Mouse (Mus musculus): ENCODE measurements around the gene Fam3a. TPM values are rescaled to one million over a fixed set of nuclear protein-coding genes. Genes with fewer than 3 reads are reported as not detected.
"Not testable (repeated sequence)": the region's sequence is repeated elsewhere in the genome, so short reads cannot be mapped to it uniquely, and the experiment has no call there.

Gene Fam3a
- polyA plus RNA-seq, 1 experiment from 2014 or later, result 36.4 TPM

DNA sequence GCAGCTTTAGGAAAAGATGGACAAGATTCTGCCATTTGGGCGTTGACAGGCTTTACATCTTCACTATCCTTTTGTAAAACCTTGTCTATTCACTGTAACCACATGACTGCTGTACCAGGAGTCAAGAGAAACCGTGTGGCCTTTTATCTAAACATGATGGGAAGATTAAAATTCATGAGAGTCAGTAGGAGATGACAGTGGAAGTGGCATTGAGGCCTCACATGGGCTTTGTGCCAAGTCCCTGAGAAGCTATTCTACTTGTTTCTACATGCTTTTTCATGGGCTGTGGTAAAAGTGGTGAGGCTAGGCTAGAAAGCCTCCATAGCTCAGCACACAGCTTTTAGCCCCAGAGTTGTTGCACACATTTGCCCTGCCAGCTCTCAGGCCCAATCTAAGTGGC, 15.3 kb upstream of the Fam3a start:
- Histone ChIP-seq H3K4me1 (replicated peaks; ENCODE audit: control insufficient read depth, insufficient read depth, low read length) (no peaks in the 10 kb centered on the region), H3K9ac (replicated peaks; ENCODE audit: low read depth, low read length) (no peak overlapping the region), H3K4me3 (replicated peaks; ENCODE audit: low read length) (no peak overlapping the region), H3K9me3 (ENCODE audit: control insufficient read depth, low read length) (no peaks in the 10 kb centered on the region), H3K4me2 (ENCODE audit: low read length) (no peak overlapping the region), H3K36me3 (ENCODE audit: control insufficient read depth, insufficient read depth) (no peaks in the 10 kb centered on the region), H3K27me3 (replicated peaks; ENCODE audit: control insufficient read depth, insufficient read depth, low read length) (no peaks in the 10 kb centered on the region), H3K27ac (ENCODE audit: low read length) (no peak overlapping the region)
- ATAC-seq, result no peak
- 62% methylated on average over 2 of the region's 2 CpGs for WGBS

DNA sequence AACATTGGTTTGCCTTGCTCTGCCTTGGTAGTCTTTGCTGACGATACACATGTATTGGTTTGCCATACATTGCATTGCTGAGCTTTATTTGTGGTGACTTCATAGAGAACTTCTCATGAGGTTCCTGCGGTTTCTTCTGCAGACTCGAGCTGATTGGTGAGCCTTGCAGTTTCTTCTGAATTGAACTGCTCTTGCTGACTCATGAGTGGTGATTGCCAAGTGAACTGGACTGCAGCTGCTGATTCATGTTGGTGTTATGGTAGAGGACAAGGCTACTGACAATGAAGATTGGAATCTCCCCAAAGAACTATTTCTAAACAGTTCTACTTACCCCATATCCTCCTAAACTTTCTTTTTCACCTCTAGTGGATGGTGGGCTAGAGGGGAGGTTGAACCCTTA, 7.1 kb upstream of the Fam3a start:
- no peak overlapping the region for H3K9ac ChIP-seq (replicated peaks; ENCODE audit: low read depth, low read length)
- no peaks in the 10 kb centered on the region for H3K27me3 ChIP-seq (replicated peaks; ENCODE audit: control insufficient read depth, insufficient read depth, low read length)
- H3K4me3 ChIP-seq (replicated peaks; ENCODE audit: low read length), result no peak overlapping the region
- no peak for ATAC-seq
- H3K36me3 ChIP-seq (ENCODE audit: control insufficient read depth, insufficient read depth), result no peaks in the 10 kb centered on the region
- WGBS, result 85% methylated on average over 3 of the region's 3 CpGs
- no peaks in the 10 kb centered on the region for H3K9me3 ChIP-seq (ENCODE audit: control insufficient read depth, low read length)
- H3K4me2 ChIP-seq (ENCODE audit: low read length), result no peak overlapping the region
- no peak overlapping the region for H3K27ac ChIP-seq (ENCODE audit: low read length)
- H3K4me1 ChIP-seq (replicated peaks; ENCODE audit: control insufficient read depth, insufficient read depth, low read length), result no peaks in the 10 kb centered on the region

DNA sequence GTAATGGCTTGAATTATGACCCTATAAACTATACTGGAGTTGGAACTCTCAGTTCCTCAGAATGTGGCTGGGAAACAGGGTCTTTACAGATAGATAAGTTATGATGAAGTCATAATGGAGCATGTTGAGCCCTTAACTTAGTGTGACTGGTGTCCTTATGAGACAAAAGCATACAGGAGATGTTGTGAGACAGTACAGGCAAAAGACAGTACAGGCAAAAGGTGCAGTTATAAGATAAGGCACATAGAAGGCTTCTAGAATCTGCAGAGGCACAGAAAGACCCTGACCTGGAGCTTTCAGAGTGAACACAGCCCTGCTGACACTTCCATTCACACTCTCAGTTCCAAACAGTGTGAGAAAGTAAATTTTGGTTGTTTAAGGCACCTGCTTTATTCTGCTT, 4.9 kb downstream of the Fam3a start:
- Histone ChIP-seq H3K27ac (ENCODE audit: low read length) (no peak overlapping the region), H3K4me3 (replicated peaks; ENCODE audit: low read length) (no peak overlapping the region), H3K4me1 (replicated peaks; ENCODE audit: control insufficient read depth, insufficient read depth, low read length) (peaks cover 6% of the 10 kb centered on the region), H3K36me3 (ENCODE audit: control insufficient read depth, insufficient read depth) (no peaks in the 10 kb centered on the region), H3K27me3 (replicated peaks; ENCODE audit: control insufficient read depth, insufficient read depth, low read length) (no peaks in the 10 kb centered on the region), H3K9ac (replicated peaks; ENCODE audit: low read depth, low read length) (no peak overlapping the region), H3K4me2 (ENCODE audit: low read length) (no peak overlapping the region), H3K9me3 (ENCODE audit: control insufficient read depth, low read length) (no peaks in the 10 kb centered on the region)
- ATAC-seq, result no peak

DNA sequence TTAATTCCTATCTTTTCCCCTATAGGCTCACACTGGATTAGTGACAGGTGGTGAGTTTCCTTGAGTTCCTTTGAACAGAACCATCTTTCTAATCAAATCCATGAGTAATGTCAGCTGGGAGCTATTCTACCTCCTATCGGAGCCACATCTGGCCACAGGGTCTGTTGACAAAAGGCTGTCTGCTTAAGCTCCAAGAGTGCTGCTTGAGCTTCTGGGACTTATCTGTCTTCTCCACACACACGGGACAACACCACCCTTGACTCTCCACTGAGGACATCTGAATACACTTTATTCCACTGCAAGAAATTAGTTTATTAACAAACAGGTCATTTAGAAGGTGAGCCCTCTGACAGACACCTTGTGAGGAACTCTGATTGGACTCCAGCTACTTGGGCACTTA, 8.6 kb downstream of the Fam3a start:
- Histone ChIP-seq H3K4me3 (replicated peaks; ENCODE audit: low read length) (no peak overlapping the region), H3K4me2 (ENCODE audit: low read length) (no peak overlapping the region), H3K27ac (ENCODE audit: low read length) (no peak overlapping the region), H3K9ac (replicated peaks; ENCODE audit: low read depth, low read length) (no peak overlapping the region), H3K4me1 (replicated peaks; ENCODE audit: control insufficient read depth, insufficient read depth, low read length) (no peaks in the 10 kb centered on the region), H3K36me3 (ENCODE audit: control insufficient read depth, insufficient read depth) (no peaks in the 10 kb centered on the region), H3K27me3 (replicated peaks; ENCODE audit: control insufficient read depth, insufficient read depth, low read length) (no peaks in the 10 kb centered on the region), H3K9me3 (ENCODE audit: control insufficient read depth, low read length) (no peaks in the 10 kb centered on the region)
- no peak for ATAC-seq
- WGBS, result 89% methylated on average over 2 of the region's 2 CpGs

DNA sequence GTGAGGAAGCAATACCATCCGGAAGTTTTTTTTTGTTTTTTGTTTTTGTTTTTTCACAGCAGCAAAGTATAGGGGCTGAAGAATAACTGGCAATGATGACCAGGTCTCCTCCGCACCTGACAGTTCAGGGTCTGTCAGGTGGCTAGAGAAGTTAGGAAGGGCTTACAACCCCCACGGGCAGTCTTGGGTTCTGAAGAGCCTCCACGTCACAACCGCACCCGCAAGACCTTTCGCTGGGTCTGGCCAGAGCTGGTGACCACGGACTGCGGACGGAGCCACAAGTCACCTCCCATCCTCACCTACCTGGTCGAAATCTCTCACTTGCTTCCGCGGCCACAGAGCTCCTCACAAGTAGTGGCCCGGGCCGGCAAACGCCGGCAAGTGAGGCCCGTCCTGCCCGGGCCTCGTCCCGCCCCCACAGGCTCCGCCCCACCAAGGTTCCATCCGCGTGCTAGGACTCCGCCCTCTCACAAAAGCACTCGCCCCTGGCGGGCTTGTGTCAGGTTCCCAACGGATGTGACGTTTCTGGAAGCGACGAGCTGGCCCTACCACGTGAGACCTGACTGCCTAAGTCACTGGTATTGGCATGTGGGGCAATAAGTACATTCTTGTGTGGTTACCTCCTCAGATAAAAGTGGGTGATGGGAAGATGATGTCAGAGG, 20.1 kb downstream of the Fam3a start, which contains the start of the genes Ubl4a and Slc10a3:
TSS of gene Ubl4a (minus strand) at position 331 of the 662 bp plus-strand sequence.
TSS of gene Slc10a3 (minus strand) at position 462 of the 662 bp plus-strand sequence.
- peak within 1 kb of the TSS; percentile 66 for H3K4me2 ChIP-seq (ENCODE audit: low read length)
- WGBS, result 24% methylated on average over 32 of the region's 32 CpGs
- no peaks in the 10 kb centered on the region for H3K36me3 ChIP-seq (ENCODE audit: control insufficient read depth, insufficient read depth)
- H3K9ac ChIP-seq (replicated peaks; ENCODE audit: low read depth, low read length), result peak within 1 kb of the TSS; percentile 56
- ATAC-seq, result peak; percentile 91
- no peak within 1 kb of the TSS for H3K27ac ChIP-seq (ENCODE audit: low read length)
- H3K4me1 ChIP-seq (replicated peaks; ENCODE audit: control insufficient read depth, insufficient read depth, low read length), result peaks cover 4% of the 10 kb centered on the region
- H3K9me3 ChIP-seq (ENCODE audit: control insufficient read depth, low read length), result no peaks in the 10 kb centered on the region
- H3K27me3 ChIP-seq (replicated peaks; ENCODE audit: control insufficient read depth, insufficient read depth, low read length), result no peaks in the 10 kb centered on the region
- H3K4me3 ChIP-seq (replicated peaks; ENCODE audit: low read length), result peak within 1 kb of the TSS; percentile 50

DNA sequence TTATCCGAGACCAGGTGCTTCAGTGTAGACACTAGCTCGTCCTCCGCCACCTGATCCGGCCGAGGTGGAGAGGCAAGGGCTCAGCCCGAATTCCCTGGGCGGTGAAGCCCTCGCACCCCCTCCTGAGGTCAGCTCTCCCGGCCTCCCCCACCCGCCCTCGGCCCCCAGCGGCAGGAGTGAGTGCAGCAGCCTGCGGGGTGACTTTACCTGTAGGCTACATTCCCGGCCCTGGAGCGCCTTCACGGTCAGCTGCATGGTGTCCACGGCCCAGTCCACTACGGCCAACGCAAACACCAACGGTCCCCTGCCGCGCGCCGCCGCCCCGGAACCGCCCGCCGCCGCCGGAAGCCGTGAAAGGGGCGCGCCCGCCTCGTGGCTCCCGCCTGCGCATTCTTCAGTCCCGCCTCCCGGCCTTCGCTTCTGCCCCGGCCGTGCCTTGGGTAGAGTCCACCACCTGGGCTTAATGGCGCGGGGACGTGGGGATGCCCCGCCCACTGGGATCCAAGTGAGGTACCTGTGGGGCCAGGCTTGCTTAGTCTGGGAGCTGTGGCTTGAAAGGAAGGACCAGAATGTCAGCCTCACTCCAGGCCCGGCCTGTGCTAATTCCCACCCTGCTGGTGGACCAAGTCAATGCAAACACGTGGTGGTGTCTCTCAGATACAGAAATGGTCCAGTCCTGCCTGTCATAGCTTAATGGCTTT, 24.7 kb downstream of the Fam3a start:
- H3K4me3 ChIP-seq (replicated peaks; ENCODE audit: low read length), result peak overlapping the region; percentile 63
- no peaks in the 10 kb centered on the region for H3K36me3 ChIP-seq (ENCODE audit: control insufficient read depth, insufficient read depth)
- 27% methylated on average over 20 of the region's 49 CpGs for WGBS

DNA sequence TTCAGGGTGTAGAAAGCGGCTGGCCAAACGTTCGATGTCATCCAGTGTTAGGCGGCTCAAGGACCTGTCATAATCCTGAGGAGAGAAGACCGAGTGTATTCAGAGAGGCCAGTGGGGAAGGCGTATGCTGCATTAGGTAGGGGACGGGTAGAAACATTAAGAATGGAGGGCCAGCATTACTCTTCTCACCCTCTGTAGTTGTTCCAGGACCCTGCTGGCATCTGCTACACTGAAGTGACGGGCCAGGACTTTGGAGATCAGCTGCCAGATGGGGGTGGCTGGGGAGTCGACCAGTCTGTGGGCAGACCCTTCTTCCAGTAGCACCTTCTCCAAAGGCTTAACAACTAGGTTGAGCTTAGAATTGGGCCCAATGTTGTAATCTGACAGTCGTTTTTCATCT, 25.6 kb downstream of the Fam3a start:
- no peak for ATAC-seq
- 65% methylated on average over 10 of the region's 10 CpGs for WGBS
- Histone ChIP-seq H3K4me2 (ENCODE audit: low read length) (peak overlapping the region; percentile 62), H3K9me3 (ENCODE audit: control insufficient read depth, low read length) (no peaks in the 10 kb centered on the region), H3K4me1 (replicated peaks; ENCODE audit: control insufficient read depth, insufficient read depth, low read length) (peaks cover 11% of the 10 kb centered on the region), H3K27ac (ENCODE audit: low read length) (no peak overlapping the region), H3K36me3 (ENCODE audit: control insufficient read depth, insufficient read depth) (no peaks in the 10 kb centered on the region), H3K4me3 (replicated peaks; ENCODE audit: low read length) (peak overlapping the region; percentile 63), H3K27me3 (replicated peaks; ENCODE audit: control insufficient read depth, insufficient read depth, low read length) (no peaks in the 10 kb centered on the region), H3K9ac (replicated peaks; ENCODE audit: low read depth, low read length) (peak overlapping the region; percentile 82)

More for the DNA sequence above, 24.7 kb downstream of the Fam3a start:
- H3K27me3 ChIP-seq (replicated peaks; ENCODE audit: control insufficient read depth, insufficient read depth, low read length), result no peaks in the 10 kb centered on the region
- H3K4me2 ChIP-seq (ENCODE audit: low read length), result peak overlapping the region; percentile 62
- H3K4me1 ChIP-seq (replicated peaks; ENCODE audit: control insufficient read depth, insufficient read depth, low read length), result peaks cover 11% of the 10 kb centered on the region
- peak overlapping the region; percentile 41; the same call in 1 of the 2 replicates for H3K27ac ChIP-seq (ENCODE audit: low read length)
- peak; percentile 77 for ATAC-seq
- H3K9ac ChIP-seq (replicated peaks; ENCODE audit: low read depth, low read length), result peak overlapping the region; percentile 82
- no peaks in the 10 kb centered on the region for H3K9me3 ChIP-seq (ENCODE audit: control insufficient read depth, low read length)

DNA sequence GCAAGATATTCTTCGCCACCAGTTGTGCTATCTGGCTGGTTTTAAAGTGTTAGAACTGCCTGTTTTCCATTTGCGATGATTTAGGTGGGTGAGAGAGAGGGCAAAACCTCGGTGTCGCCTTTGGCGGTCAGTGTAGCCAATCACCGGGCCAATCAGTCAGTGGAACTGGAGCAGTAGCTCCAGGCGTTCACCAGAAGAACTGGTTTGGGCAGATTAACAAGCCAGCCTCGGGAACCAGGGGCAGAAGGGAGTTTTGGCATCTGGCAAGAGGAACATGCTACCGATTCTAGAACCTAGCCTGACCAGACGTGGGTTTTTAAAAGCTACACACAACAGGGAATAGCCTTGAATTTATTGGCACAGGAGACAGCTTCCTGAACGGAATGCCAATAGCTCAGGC, 33.9 kb downstream of the Fam3a start:
- ATAC-seq, result no peak
- H3K4me2 ChIP-seq (ENCODE audit: low read length), result no peak overlapping the region
- no peaks in the 10 kb centered on the region for H3K9me3 ChIP-seq (ENCODE audit: control insufficient read depth, low read length)
- H3K27ac ChIP-seq (ENCODE audit: low read length), result no peak overlapping the region
- no peaks in the 10 kb centered on the region for H3K4me1 ChIP-seq (replicated peaks; ENCODE audit: control insufficient read depth, insufficient read depth, low read length)
- H3K9ac ChIP-seq (replicated peaks; ENCODE audit: low read depth, low read length), result no peak overlapping the region
- H3K27me3 ChIP-seq (replicated peaks; ENCODE audit: control insufficient read depth, insufficient read depth, low read length), result no peaks in the 10 kb centered on the region
- 53% methylated on average over 11 of the region's 11 CpGs for WGBS
- H3K4me3 ChIP-seq (replicated peaks; ENCODE audit: low read length), result no peak overlapping the region
- H3K36me3 ChIP-seq (ENCODE audit: control insufficient read depth, insufficient read depth), result no peaks in the 10 kb centered on the region

DNA sequence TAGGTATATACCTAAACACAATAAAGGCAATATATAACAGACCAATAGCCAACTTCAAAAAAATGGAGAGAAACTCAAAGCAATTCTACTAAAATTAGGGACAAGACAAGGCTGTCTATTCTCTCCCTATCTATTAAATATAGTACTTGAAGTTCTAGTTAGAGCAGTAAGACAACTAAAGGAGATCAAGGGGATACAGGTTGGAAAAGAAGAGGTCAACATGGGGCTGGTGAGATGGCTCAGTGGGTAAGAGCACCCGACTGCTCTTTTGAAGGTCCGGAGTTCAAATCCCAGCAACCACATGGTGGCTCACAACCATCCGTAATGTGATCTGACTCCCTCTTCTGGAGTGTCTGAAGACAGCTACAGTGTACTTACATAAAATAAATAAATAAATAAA, 36.0 kb downstream of the Fam3a start:
- not testable (repeated sequence) for ATAC-seq; H3K27me3 ChIP-seq (replicated peaks; ENCODE audit: control insufficient read depth, insufficient read depth, low read length); H3K36me3 ChIP-seq (ENCODE audit: control insufficient read depth, insufficient read depth); H3K4me1 ChIP-seq (replicated peaks; ENCODE audit: control insufficient read depth, insufficient read depth, low read length); H3K9ac ChIP-seq (replicated peaks; ENCODE audit: low read depth, low read length); H3K27ac ChIP-seq (ENCODE audit: low read length); H3K4me2 ChIP-seq (ENCODE audit: low read length); H3K4me3 ChIP-seq (replicated peaks; ENCODE audit: low read length); H3K9me3 ChIP-seq (ENCODE audit: control insufficient read depth, low read length)
- WGBS, result 90% methylated on average over 2 of the region's 3 CpGs

All from forebrain, embryonic 16.5 days (tissue).